Mouse (Mus musculus): ENCODE data around the gene 5730596B20Rik. TPM values are rescaled to one million over a fixed set of nuclear protein-coding genes. Genes with fewer than 3 reads are reported as not detected.

The 5730596B20Rik gene
- polyA plus RNA-seq, 1 experiment from 2014 or later = 0.08 TPM

GRCm38 (mm10) chr6:52211170-52211935 lies 34.1 kb downstream of the 5730596B20Rik start:
- peaks cover 100% of the 10 kb centered on the region for H3K27me3 ChIP-seq
- peak overlapping the region; percentile 24; the same call in 1 of the 2 replicates for H3K4me2 ChIP-seq
- H3K9ac ChIP-seq = no peak overlapping the region
- 1% methylated on average over 37 of the region's 37 CpGs for WGBS
- H3K27ac ChIP-seq = no peak overlapping the region
- peak overlapping the region; percentile 20; the same call in 1 of the 2 replicates for H3K4me3 ChIP-seq
- no peak for ATAC-seq (ENCODE audit: insufficient number of reproducible peaks, insufficient read depth, low FRiP score, low TSS enrichment, low read depth)
- H3K36me3 ChIP-seq = no peaks in the 10 kb centered on the region
- H3K9me3 ChIP-seq = no peaks in the 10 kb centered on the region
- H3K4me1 ChIP-seq = peaks cover 17% of the 10 kb centered on the region; the same call in 1 of the 2 replicates

DNA sequence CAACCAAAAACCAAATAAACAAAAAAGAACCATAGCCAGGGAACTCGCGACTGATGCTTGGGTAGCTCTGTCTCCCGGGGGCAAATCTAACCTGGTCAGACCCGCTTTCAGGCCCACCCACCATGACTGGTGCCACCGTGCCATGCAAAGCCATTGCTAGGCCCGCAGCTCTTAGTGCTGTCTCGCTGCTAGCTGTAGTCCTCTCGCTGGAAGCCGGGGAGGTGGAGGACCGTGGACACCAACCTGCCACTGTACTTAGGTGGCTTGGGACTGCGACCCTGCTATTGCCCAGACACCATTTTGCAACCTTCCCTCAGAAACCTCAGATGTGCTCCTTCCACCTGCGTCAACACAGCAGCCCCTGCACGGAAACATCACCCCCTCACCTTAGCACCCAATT lies 34.7 kb downstream of the 5730596B20Rik start:
- Histone ChIP-seq H3K4me3 (peak overlapping the region; percentile 20; the same call in 1 of the 2 replicates), H3K4me1 (peaks cover 20% of the 10 kb centered on the region), H3K27ac (no peak overlapping the region), H3K27me3 (peaks cover 100% of the 10 kb centered on the region), H3K9me3 (no peaks in the 10 kb centered on the region), H3K4me2 (peak overlapping the region; percentile 24; the same call in 1 of the 2 replicates), H3K9ac (no peak overlapping the region), H3K36me3 (no peaks in the 10 kb centered on the region)
- 2% methylated on average over 13 of the region's 13 CpGs for WGBS
- ATAC-seq (ENCODE audit: insufficient number of reproducible peaks, insufficient read depth, low FRiP score, low TSS enrichment, low read depth) = no peak

GRCm38 (mm10) chr6:52212556-52213118 lies 35.3 kb downstream of the 5730596B20Rik start:
- Histone ChIP-seq H3K36me3 (no peaks in the 10 kb centered on the region), H3K9me3 (no peaks in the 10 kb centered on the region), H3K27ac (no peak overlapping the region), H3K4me2 (peak overlapping the region; percentile 34), H3K4me1 (peaks cover 27% of the 10 kb centered on the region), H3K27me3 (peaks cover 100% of the 10 kb centered on the region), H3K9ac (no peak overlapping the region), H3K4me3 (0 out of 2 replicates have a peak overlapping the region, but pooled peaks have one; percentile 20)
- 1% methylated on average over 22 of the region's 22 CpGs for WGBS
- no peak for ATAC-seq (ENCODE audit: insufficient number of reproducible peaks, insufficient read depth, low FRiP score, low TSS enrichment, low read depth)

GRCm38 (mm10) chr6:52213119-52213986 lies 36.1 kb downstream of the 5730596B20Rik start, which contains the start of the genes Hoxa3 and Gm28308:
Gene Hoxa3, minus strand, starts transcription at chr6:52213336.
Gene Gm28308, minus strand, starts transcription at chr6:52213339.
- no peak within 1 kb of the TSS for H3K27ac ChIP-seq
- 3% methylated on average over 38 of the region's 38 CpGs for WGBS
- H3K27me3 ChIP-seq = peaks cover 100% of the 10 kb centered on the region
- no peaks in the 10 kb centered on the region for H3K36me3 ChIP-seq
- H3K4me1 ChIP-seq = peaks cover 27% of the 10 kb centered on the region
- H3K9me3 ChIP-seq = no peaks in the 10 kb centered on the region
- 0 out of 2 replicates have a peak within 1 kb of the TSS, but pooled peaks have one; percentile 20 for H3K4me3 ChIP-seq
- H3K9ac ChIP-seq = no peak within 1 kb of the TSS
- ATAC-seq (ENCODE audit: insufficient number of reproducible peaks, insufficient read depth, low FRiP score, low TSS enrichment, low read depth) = no peak
- H3K4me2 ChIP-seq = peak within 1 kb of the TSS; percentile 34

DNA sequence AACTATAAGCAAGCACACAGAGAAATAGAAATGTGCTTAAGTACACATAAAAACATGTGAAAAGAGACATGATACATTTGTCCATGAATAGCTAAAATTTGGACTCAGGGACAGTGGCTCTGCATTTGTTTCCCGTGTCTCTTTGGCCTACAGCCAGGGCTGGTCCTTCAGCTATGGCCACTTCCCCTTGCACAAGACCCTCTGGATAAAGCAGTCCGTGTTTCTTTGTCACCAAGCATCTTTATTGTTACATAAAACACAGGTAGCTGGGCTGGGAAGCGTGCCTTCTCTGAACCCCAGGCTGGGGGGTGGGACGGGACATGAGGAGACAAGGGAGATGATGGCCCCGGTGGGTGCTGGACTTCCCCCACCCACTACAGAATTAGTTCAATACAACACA lies 37.0 kb downstream of the 5730596B20Rik start:
- Histone ChIP-seq H3K27ac (no peak overlapping the region), H3K36me3 (no peaks in the 10 kb centered on the region), H3K9ac (no peak overlapping the region), H3K27me3 (peaks cover 100% of the 10 kb centered on the region), H3K4me1 (peaks cover 27% of the 10 kb centered on the region), H3K4me2 (no peak overlapping the region), H3K9me3 (no peaks in the 10 kb centered on the region), H3K4me3 (no peak overlapping the region)
- ATAC-seq (ENCODE audit: insufficient number of reproducible peaks, insufficient read depth, low FRiP score, low TSS enrichment, low read depth) = no peak
- 6% methylated on average over 5 of the region's 5 CpGs for WGBS

GRCm38 (mm10) chr6:52215070-52215469 lies 37.8 kb downstream of the 5730596B20Rik start:
- no peak overlapping the region for H3K4me3 ChIP-seq
- no peaks in the 10 kb centered on the region for H3K36me3 ChIP-seq
- H3K27me3 ChIP-seq = peaks cover 100% of the 10 kb centered on the region
- no peak overlapping the region for H3K9ac ChIP-seq
- peaks cover 27% of the 10 kb centered on the region for H3K4me1 ChIP-seq
- 13% methylated on average over 3 of the region's 3 CpGs for WGBS
- H3K4me2 ChIP-seq = no peak overlapping the region
- no peak overlapping the region for H3K27ac ChIP-seq
- no peak for ATAC-seq (ENCODE audit: insufficient number of reproducible peaks, insufficient read depth, low FRiP score, low TSS enrichment, low read depth)
- no peaks in the 10 kb centered on the region for H3K9me3 ChIP-seq

DNA sequence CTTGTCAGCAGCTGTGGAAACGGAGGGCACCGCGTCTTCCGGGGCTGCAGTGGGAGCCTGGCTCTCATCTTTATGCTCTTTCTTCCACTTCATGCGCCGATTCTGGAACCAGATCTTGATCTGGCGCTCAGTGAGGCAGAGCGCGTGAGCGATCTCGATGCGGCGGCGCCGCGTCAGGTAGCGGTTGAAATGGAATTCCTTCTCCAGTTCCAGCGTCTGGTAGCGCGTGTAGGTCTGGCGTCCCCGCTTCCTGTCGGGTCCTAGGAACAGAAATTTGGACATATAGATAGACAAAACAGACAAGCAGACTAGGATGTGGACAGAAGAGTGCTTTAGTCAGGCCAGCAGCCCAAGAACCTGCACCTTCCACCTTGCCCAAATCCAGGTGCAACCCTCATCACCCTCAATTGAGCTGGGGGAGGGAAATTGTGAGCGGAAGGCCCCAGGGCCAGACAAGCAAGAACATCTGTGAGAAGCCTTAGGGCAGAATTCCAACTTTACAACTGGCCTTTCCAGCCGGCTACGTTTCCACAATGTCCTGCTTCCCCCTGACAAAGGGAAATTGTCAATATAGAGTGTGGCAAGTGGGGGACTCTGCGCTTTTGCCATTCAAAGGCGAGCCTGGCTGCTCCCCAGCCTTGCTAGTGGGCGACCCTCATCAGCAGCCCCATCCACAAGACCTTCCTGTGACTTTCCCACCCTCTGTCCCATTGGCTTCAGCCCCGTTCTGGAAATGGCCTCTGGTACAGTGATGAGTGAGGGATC lies 38.7 kb downstream of the 5730596B20Rik start:
- peaks cover 27% of the 10 kb centered on the region for H3K4me1 ChIP-seq

GRCm38 (mm10) chr6:52216691-52217458 lies 39.6 kb downstream of the 5730596B20Rik start:
- ATAC-seq (ENCODE audit: insufficient number of reproducible peaks, insufficient read depth, low FRiP score, low TSS enrichment, low read depth) = no peak
- Histone ChIP-seq H3K4me2 (peak overlapping the region; percentile 51), H3K4me3 (peak overlapping the region; percentile 30), H3K36me3 (no peaks in the 10 kb centered on the region), H3K9ac (no peak overlapping the region), H3K27ac (no peak overlapping the region), H3K27me3 (peaks cover 100% of the 10 kb centered on the region), H3K9me3 (no peaks in the 10 kb centered on the region), H3K4me1 (peaks cover 28% of the 10 kb centered on the region)
- 1% methylated on average over 60 of the region's 60 CpGs for WGBS

More for the DNA sequence above, 38.7 kb downstream of the 5730596B20Rik start:
- no peak overlapping the region for H3K4me2 ChIP-seq
- no peak overlapping the region for H3K4me3 ChIP-seq
- ATAC-seq (ENCODE audit: insufficient number of reproducible peaks, insufficient read depth, low FRiP score, low TSS enrichment, low read depth) = no peak
- no peaks in the 10 kb centered on the region for H3K36me3 ChIP-seq
- H3K27me3 ChIP-seq = peaks cover 100% of the 10 kb centered on the region
- H3K9ac ChIP-seq = no peak overlapping the region
- under 1% methylated on average over 30 of the region's 30 CpGs for WGBS
- no peaks in the 10 kb centered on the region for H3K9me3 ChIP-seq
- H3K27ac ChIP-seq = no peak overlapping the region

- ATAC-seq (ENCODE audit: insufficient number of reproducible peaks, insufficient read depth, low FRiP score, low TSS enrichment, low read depth) = no peak
- no peak overlapping the region for H3K9ac ChIP-seq
- peaks cover 27% of the 10 kb centered on the region for H3K4me1 ChIP-seq
- H3K9me3 ChIP-seq = no peaks in the 10 kb centered on the region
- no peaks in the 10 kb centered on the region for H3K36me3 ChIP-seq
- peak overlapping the region; percentile 30 for H3K4me3 ChIP-seq
- under 1% methylated on average over 25 of the region's 25 CpGs for WGBS
- H3K27ac ChIP-seq = no peak overlapping the region
- peaks cover 100% of the 10 kb centered on the region for H3K27me3 ChIP-seq
- peak overlapping the region; percentile 51 for H3K4me2 ChIP-seq
Observed at GRCm38 (mm10) chr6:52217459-52217768, 40.1 kb downstream of the 5730596B20Rik start.

DNA sequence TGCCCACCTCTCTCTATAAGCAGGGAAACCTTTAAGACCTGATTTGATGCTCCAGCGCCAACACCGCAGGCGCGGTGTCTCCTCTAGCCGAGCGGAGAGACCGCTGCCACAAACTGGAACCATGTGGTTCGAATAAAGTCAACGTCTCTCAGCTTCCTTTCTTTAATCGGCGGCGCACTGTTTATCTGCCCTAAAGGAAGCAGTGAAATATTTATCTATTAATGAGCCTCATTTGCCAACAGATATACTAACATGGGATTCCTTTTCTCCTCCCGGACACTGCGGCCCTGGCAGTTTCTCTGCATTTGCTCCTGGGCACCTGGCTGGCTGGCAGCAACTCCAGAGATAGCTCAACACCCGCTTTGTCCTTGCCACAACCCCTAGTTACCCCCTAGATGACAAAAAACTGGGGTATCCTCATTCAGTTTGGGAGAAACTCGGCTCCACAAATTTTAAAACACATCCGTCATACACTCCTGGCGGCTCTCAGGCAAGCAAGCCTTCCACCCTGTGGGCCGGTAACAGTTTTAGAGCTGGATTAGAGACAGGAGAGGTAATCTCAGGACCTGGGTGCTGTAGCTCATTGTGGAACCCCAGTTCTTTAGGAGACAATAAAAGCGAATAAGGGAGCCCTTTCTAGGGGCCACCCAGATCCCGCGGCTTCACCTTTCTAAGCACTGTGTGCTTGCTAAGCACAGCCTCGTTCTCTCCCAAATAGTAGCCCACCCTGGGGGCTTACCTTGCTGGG lies 40.8 kb downstream of the 5730596B20Rik start:
- Histone ChIP-seq H3K4me2 (peak overlapping the region; percentile 51; the same call in 1 of the 2 replicates), H3K9me3 (no peaks in the 10 kb centered on the region), H3K4me3 (peak overlapping the region; percentile 30; the same call in 1 of the 2 replicates), H3K27me3 (peaks cover 100% of the 10 kb centered on the region), H3K4me1 (peaks cover 25% of the 10 kb centered on the region), H3K36me3 (no peaks in the 10 kb centered on the region), H3K27ac (no peak overlapping the region), H3K9ac (no peak overlapping the region)
- ATAC-seq (ENCODE audit: insufficient number of reproducible peaks, insufficient read depth, low FRiP score, low TSS enrichment, low read depth) = no peak
- WGBS = 4% methylated on average over 23 of the region's 23 CpGs
